16 mouse cellular contexts compared by ENCODE assay signal in genomic region chr12:15981741-15982140, GRCm38 (mm10).
DNase-seq lines count a peak whose midpoint lies in the region; ATAC-seq lines count a peak whose summit lies in the region.
"Had no signal": no experiment of that assay in that cellular context is flagged by ENCODE, and none has a peak within 500 bp of the region (broad histone marks: within the 10 kb centered on the region; RNA-seq: fewer than 3 reads in every experiment).

No protein-coding gene starts in this region.

- no peaks in the 10 kb centered on the region for H3K27me3 ChIP-seq in embryonic facial prominence, embryonic 14.5 days (replicated peaks; ENCODE audit: control insufficient read depth, insufficient read depth, low read length)
- H3K27me3 ChIP-seq in embryonic facial prominence, embryonic 10.5 days (replicated peaks; ENCODE audit: low read depth, poor library complexity, severe bottlenecking) = no peaks in the 10 kb centered on the region
- H3K27me3 ChIP-seq in limb, embryonic 10.5 days (ENCODE audit: low read depth, poor library complexity, severe bottlenecking) = no peaks in the 10 kb centered on the region
- H3K27me3 ChIP-seq: hindbrain, embryonic 12.5 days; kidney, embryonic 15.5 days; Patski had no signal

- WGBS in embryonic facial prominence, embryonic 14.5 days = 27% methylated on average over 1 of the region's 1 CpGs
- WGBS in embryonic facial prominence, embryonic 10.5 days = 37% methylated on average over 1 of the region's 1 CpGs
- WGBS in limb, embryonic 10.5 days = 29% methylated on average over 1 of the region's 1 CpGs

- H3K4me1 ChIP-seq in embryonic facial prominence, embryonic 14.5 days (ENCODE audit: control insufficient read depth, insufficient read depth, low read length) = peaks cover 9% of the 10 kb centered on the region; the same call in 1 of the 2 replicates
- H3K4me1 ChIP-seq in embryonic facial prominence, embryonic 10.5 days = peaks cover 15% of the 10 kb centered on the region
- H3K4me1 ChIP-seq in limb, embryonic 10.5 days = peaks cover 10% of the 10 kb centered on the region
- H3K4me1 ChIP-seq: hindbrain, embryonic 12.5 days; kidney, embryonic 15.5 days had no signal

- no peak for ATAC-seq in embryonic facial prominence, embryonic 14.5 days (ENCODE audit: low read depth)
- ATAC-seq: forebrain, embryonic 14.5 days; intestine, embryonic 16.5 days; Patski had no signal

- no peak overlapping the region for H3K4me2 ChIP-seq in embryonic facial prominence, embryonic 14.5 days (ENCODE audit: low read depth, low read length)
- H3K4me2 ChIP-seq: hindbrain, embryonic 12.5 days; kidney, embryonic 15.5 days had no signal

- H3K4me3 ChIP-seq in embryonic facial prominence, embryonic 14.5 days (ENCODE audit: low read depth, low read length) = no peak overlapping the region
- no peak overlapping the region for H3K4me3 ChIP-seq in embryonic facial prominence, embryonic 10.5 days
- H3K4me3 ChIP-seq in limb, embryonic 10.5 days = no peak overlapping the region
- H3K4me3 ChIP-seq: hindbrain, embryonic 12.5 days; kidney, embryonic 15.5 days had no signal

- H3K9me3 ChIP-seq in embryonic facial prominence, embryonic 14.5 days (ENCODE audit: control insufficient read depth, low read length) = no peaks in the 10 kb centered on the region
- H3K9me3 ChIP-seq in embryonic facial prominence, embryonic 10.5 days = no peaks in the 10 kb centered on the region
- H3K9me3 ChIP-seq in limb, embryonic 10.5 days (replicated peaks) = no peaks in the 10 kb centered on the region
- H3K9me3 ChIP-seq: hindbrain, embryonic 12.5 days; kidney, embryonic 15.5 days had no signal

- H3K36me3 ChIP-seq in embryonic facial prominence, embryonic 14.5 days (ENCODE audit: control insufficient read depth, insufficient read depth, low read length) = no peaks in the 10 kb centered on the region
- H3K36me3 ChIP-seq in embryonic facial prominence, embryonic 10.5 days (replicated peaks) = no peaks in the 10 kb centered on the region
- H3K36me3 ChIP-seq in limb, embryonic 10.5 days = no peaks in the 10 kb centered on the region
- H3K36me3 ChIP-seq: hindbrain, embryonic 12.5 days; kidney, embryonic 15.5 days had no signal

- no peak overlapping the region for H3K27ac ChIP-seq in embryonic facial prominence, embryonic 14.5 days (replicated peaks; ENCODE audit: low read depth, low read length)
- no peak overlapping the region for H3K27ac ChIP-seq in embryonic facial prominence, embryonic 10.5 days (replicated peaks)
- no peak overlapping the region for H3K27ac ChIP-seq in limb, embryonic 10.5 days
- H3K27ac ChIP-seq: hindbrain, embryonic 12.5 days; kidney, embryonic 15.5 days had no signal

- DNase-seq in embryonic facial prominence, embryonic 14.5 days (ENCODE audit: low spot score) = peak; percentile 15
- no peak for DNase-seq in embryonic facial prominence, embryonic 10.5 days (ENCODE audit: low spot score)
- peak; percentile 79 for DNase-seq in CD4-positive helper T cell, adult 2 months (ENCODE audit: low read depth, low spot score)
- peak; percentile 75 for DNase-seq in induced T-regulatory cell, adult 2 months (ENCODE audit: low read depth)
- peak; percentile 26 to 44 for DNase-seq in thymus, postnatal 10 days (ENCODE audit: low spot score in 2 of 2)
- DNase-seq in frontal cortex, postnatal 14 days (ENCODE audit: low spot score in 2 of 2) = no peak
- DNase-seq in limb, embryonic 10.5 days (ENCODE audit: low spot score) = no peak
- no peak for DNase-seq in gastrocnemius, postnatal 4 days (ENCODE audit: low spot score in 2 of 2)
- DNase-seq: cerebellum, postnatal 10 days; layer of hippocampus, postnatal 36 days; right cerebral cortex, postnatal 25 days had no signal

- no peak overlapping the region for H3K9ac ChIP-seq in embryonic facial prominence, embryonic 14.5 days (ENCODE audit: low read depth, low read length)
- H3K9ac ChIP-seq: hindbrain, embryonic 12.5 days; kidney, embryonic 15.5 days had no signal

Comparison
In these comparisons a context has a peak if more than half of its experiments do, and no peak if none do; other contexts are left out.
1. DNase-seq: peak in embryonic facial prominence, embryonic 14.5 days (single experiment), CD4-positive helper T cell, adult 2 months (single experiment), induced T-regulatory cell, adult 2 months (single experiment) and thymus, postnatal 10 days (2 of 2); none in embryonic facial prominence, embryonic 10.5 days (single experiment), frontal cortex, postnatal 14 days (0 of 2), limb, embryonic 10.5 days (single experiment) and gastrocnemius, postnatal 4 days (0 of 2).